In the genomic region with DNA sequence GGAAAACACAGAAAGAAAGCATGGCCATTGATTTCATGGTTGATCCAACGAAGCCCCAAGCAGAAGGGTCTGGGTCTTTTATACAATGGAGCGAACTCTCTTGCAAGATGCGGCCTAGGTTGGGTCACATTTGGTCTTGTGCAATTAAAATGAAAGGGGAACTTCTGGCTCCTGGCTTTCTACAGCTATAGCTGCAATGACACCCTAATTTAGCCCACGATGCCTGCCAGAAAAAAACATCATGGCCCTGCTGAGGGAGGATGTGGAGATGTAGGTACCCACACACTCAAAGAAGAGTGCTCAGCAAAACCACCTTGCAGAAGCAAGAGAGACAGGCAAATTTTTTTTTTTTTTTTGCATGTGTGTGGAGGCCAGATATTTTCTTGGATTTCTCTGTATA, we compare ENCODE assay signal across 27 mouse cellular contexts. TPM values are rescaled to one million over a fixed set of nuclear protein-coding genes. Genes with fewer than 3 reads are reported as not detected.
A peak's percentile ranks its signal among the peaks of the same experiment; 100 is the strongest.
DNase-seq lines count a peak whose midpoint lies in the region; ATAC-seq and TF ChIP-seq lines count a peak whose summit lies in the region.
"Had no signal": no experiment of that assay in that cellular context is flagged by ENCODE, and none has a peak within 500 bp of the region (broad histone marks: within the 10 kb centered on the region; RNA-seq: fewer than 3 reads in every experiment).

No protein-coding gene starts in this region.

- H3K4me2 ChIP-seq in lung, postnatal 0 days (replicated peaks; ENCODE audit: low read depth, low read length), result no peak overlapping the region
- H3K4me2 ChIP-seq in hindbrain, embryonic 13.5 days, result no peak overlapping the region
- H3K4me2 ChIP-seq: embryonic facial prominence, embryonic 15.5 days; heart, embryonic 15.5 days; intestine, embryonic 15.5 days; limb, embryonic 12.5 days; midbrain, embryonic 11.5 days had no signal

- H3K36me3 ChIP-seq in lung, postnatal 0 days (ENCODE audit: insufficient read depth, low read length), result no peaks in the 10 kb centered on the region
- H3K36me3 ChIP-seq in hindbrain, embryonic 13.5 days, result no peaks in the 10 kb centered on the region
- H3K36me3 ChIP-seq: embryonic facial prominence, embryonic 15.5 days; heart, embryonic 15.5 days; intestine, embryonic 15.5 days; limb, embryonic 12.5 days had no signal

- no peak overlapping the region for H3K9ac ChIP-seq in lung, postnatal 0 days (replicated peaks; ENCODE audit: low read depth)
- no peak overlapping the region for H3K9ac ChIP-seq in hindbrain, embryonic 13.5 days
- H3K9ac ChIP-seq: embryonic facial prominence, embryonic 15.5 days; heart, embryonic 15.5 days; intestine, embryonic 15.5 days; limb, embryonic 12.5 days; liver, embryonic 14.5 days had no signal

- no peaks in the 10 kb centered on the region for H3K9me3 ChIP-seq in lung, postnatal 0 days (ENCODE audit: low read length)
- no peaks in the 10 kb centered on the region for H3K9me3 ChIP-seq in hindbrain, embryonic 13.5 days
- H3K9me3 ChIP-seq: embryonic facial prominence, embryonic 15.5 days; heart, embryonic 15.5 days; intestine, embryonic 15.5 days; limb, embryonic 12.5 days had no signal

- ATAC-seq in lung, postnatal 0 days, result no peak
- peak; percentile 74 for ATAC-seq in common myeloid progenitor, adult 5-6 weeks (replicated peaks; ENCODE audit: low read depth, poor library complexity, severe bottlenecking)
- peak; percentile 83 for ATAC-seq in monocyte, adult 5-6 weeks (replicated peaks; ENCODE audit: insufficient number of reproducible peaks, low FRiP score, low TSS enrichment, poor library complexity, severe bottlenecking)
- no peak for ATAC-seq in hindbrain, embryonic 13.5 days (ENCODE audit: low FRiP score)
- ATAC-seq: forebrain, embryonic 14.5 days; hindbrain, embryonic 16.5 days had no signal

- H3K27me3 ChIP-seq in lung, postnatal 0 days (replicated peaks; ENCODE audit: insufficient read depth, low read length), result no peaks in the 10 kb centered on the region
- peaks cover 9% of the 10 kb centered on the region; the same call in 1 of the 2 replicates for H3K27me3 ChIP-seq in hindbrain, embryonic 13.5 days
- H3K27me3 ChIP-seq: embryonic facial prominence, embryonic 15.5 days; heart, embryonic 15.5 days; intestine, embryonic 15.5 days had no signal

- WGBS in lung, postnatal 0 days, result 79% methylated on average over 4 of the region's 4 CpGs
- WGBS in hindbrain, embryonic 13.5 days, result 58% methylated on average over 4 of the region's 4 CpGs

- H3K4me3 ChIP-seq in lung, postnatal 0 days (ENCODE audit: low read depth, low read length), result no peak overlapping the region
- no peak overlapping the region for H3K4me3 ChIP-seq in hindbrain, embryonic 13.5 days
- H3K4me3 ChIP-seq: embryonic facial prominence, embryonic 15.5 days; heart, embryonic 15.5 days; intestine, embryonic 15.5 days; limb, embryonic 12.5 days had no signal

- peak; percentile 30 for DNase-seq in layer of hippocampus, adult 9-11 months
- no peak for DNase-seq in layer of hippocampus, adult 18-20 months (ENCODE audit: low spot score in 2 of 2)
- DNase-seq in lung, postnatal 0 days (ENCODE audit: low spot score), result no peak
- no peak for DNase-seq in lung, postnatal 25 days (ENCODE audit: low spot score)
- DNase-seq in natural killer cell, adult 2 months (ENCODE audit: low spot score in 2 of 2), result no peak
- DNase-seq: adrenal gland, postnatal 36 days; cerebellum, adult 2 months; gastrocnemius, postnatal 14 days; heart, adult 18-20 months; heart, postnatal 4 days; kidney, adult 8-10 months; kidney, postnatal 10 days; retina, postnatal 1 day; thymus, adult 2 months had no signal

- no peak for TF ChIP-seq EP300 in lung, postnatal 0 days (IDR thresholded peaks at IDR 0.05)

- TF ChIP-seq CTCF in lung, postnatal 0 days (IDR thresholded peaks at IDR 0.05), result no peak

- 0 out of 2 replicates have a peak, but pooled peaks cover 3% of the 10 kb centered on the region for H3K4me1 ChIP-seq in lung, postnatal 0 days (ENCODE audit: insufficient read depth, low read depth, low read length)
- no peaks in the 10 kb centered on the region; the same call in 1 of the 2 replicates for H3K4me1 ChIP-seq in hindbrain, embryonic 13.5 days (replicated peaks)
- H3K4me1 ChIP-seq: heart, embryonic 15.5 days; limb, embryonic 12.5 days had no signal

- 0 out of 2 replicates have a peak overlapping the region, but pooled peaks have one; percentile 38 for H3K27ac ChIP-seq in lung, postnatal 0 days (ENCODE audit: low read length)
- no peak overlapping the region for H3K27ac ChIP-seq in hindbrain, embryonic 13.5 days
- H3K27ac ChIP-seq: embryonic facial prominence, embryonic 15.5 days; heart, embryonic 15.5 days; intestine, embryonic 15.5 days; limb, embryonic 12.5 days; liver, embryonic 14.5 days; macrophage had no signal

RNA-seq across cellular contexts. Expression of gene Rflnb, which starts 6.3 kb away (rescaled TPM):
- total RNA-seq in layer of hippocampus, adult 18-20 months (2021), result 1 to 10 TPM; 9.0 to 9.2 TPM
- polyA plus RNA-seq in lung, postnatal 0 days (2015; fragmentation: Nextera tagmentation; extraction: Ambion mirVana), result 54.3 and 54.4 TPM in 2 replicates
- 2.0 and 2.6 TPM in 2 replicates for total RNA-seq in common myeloid progenitor, adult 5-6 weeks (2017)
- 1.4 to 29.5 TPM (median 23.9 TPM) in 3 replicates for total RNA-seq in monocyte, adult 5-6 weeks (2017)
- 7.5 and 7.9 TPM in 2 replicates for polyA plus RNA-seq in hindbrain, embryonic 13.5 days (2015; fragmentation: Nextera tagmentation; extraction: Ambion mirVana)

RNA-seq across cellular contexts. Expression of gene 1700016K19Rik, which starts 34.1 kb away (rescaled TPM):
- total RNA-seq in layer of hippocampus, adult 18-20 months (2021), result 1 to 10 TPM; 2.1 to 3.8 TPM
- 15.5 and 20.2 TPM in 2 replicates for polyA plus RNA-seq in lung, postnatal 0 days (2015; fragmentation: Nextera tagmentation; extraction: Ambion mirVana)
- not detected in 2 replicates for total RNA-seq in common myeloid progenitor, adult 5-6 weeks (2017)
- total RNA-seq in monocyte, adult 5-6 weeks (2017), result 0.43 TPM in 1 of 3 replicates, not detected in the others
- 1.7 and 5.5 TPM in 2 replicates for polyA plus RNA-seq in hindbrain, embryonic 13.5 days (2015; fragmentation: Nextera tagmentation; extraction: Ambion mirVana)
- total RNA-seq: adrenal gland, postnatal 36 days; gastrocnemius, postnatal 14 days; heart, postnatal 4 days had no signal
- polyA plus RNA-seq: liver, embryonic 14.5 days; macrophage; midbrain, embryonic 11.5 days; neural tube, embryonic 11.5 days had no signal

Comparison
In these comparisons a context has a peak if more than half of its experiments do, and no peak if none do; other contexts are left out.
1. ATAC-seq: peak in common myeloid progenitor, adult 5-6 weeks (single experiment) and monocyte, adult 5-6 weeks (single experiment); none in lung, postnatal 0 days (single experiment) and hindbrain, embryonic 13.5 days (single experiment).